Mouse (Mus musculus) frontal cortex, postnatal 14 days (tissue): ENCODE data around the gene Pcnx3.
"Not testable (repeated sequence)": the region's sequence is repeated elsewhere in the genome, so short reads cannot be mapped to it uniquely, and the experiment has no call there.

Source experiments
- DNase-seq, 2 experiments: peaks; one replicate each; pipeline ENCODE4 v3.0.0; 2022; ENCODE audit warnings: low spot score in 2 of 2

Gene Pcnx3

GRCm38 (mm10) chr19:5713255-5713654 is 24.5 kb upstream of the Pcnx3 start:
- DNase-seq, result no peak

GRCm38 (mm10) chr19:5711907-5712460 is 23.3 kb upstream of the Pcnx3 start:
- DNase-seq, result no peak

GRCm38 (mm10) chr19:5711218-5711617 is 22.5 kb upstream of the Pcnx3 start:
- DNase-seq, result no peak

- no peak for DNase-seq
Measured at GRCm38 (mm10) chr19:5710581-5710980, 21.9 kb upstream of the Pcnx3 start.

- no peak for DNase-seq
Measured at GRCm38 (mm10) chr19:5710068-5710467, 21.4 kb upstream of the Pcnx3 start.

- DNase-seq, result no peak
Measured at GRCm38 (mm10) chr19:5704801-5705571, 16.3 kb upstream of the Pcnx3 start.

- DNase-seq, result no peak
Measured at GRCm38 (mm10) chr19:5704163-5704800, 15.6 kb upstream of the Pcnx3 start, which contains the start of gene Kcnk7. Kcnk7 (plus strand) TSS chr19:5704367.

- DNase-seq, result no peak
Measured at GRCm38 (mm10) chr19:5695849-5696462, 7.2 kb upstream of the Pcnx3 start.

GRCm38 (mm10) chr19:5693801-5694200 is 5.1 kb upstream of the Pcnx3 start:
- DNase-seq, result no peak

GRCm38 (mm10) chr19:5692913-5693396 is 4.2 kb upstream of the Pcnx3 start:
- no peak for DNase-seq

GRCm38 (mm10) chr19:5692086-5692912 is 3.6 kb upstream of the Pcnx3 start:
- DNase-seq, result no peak

- DNase-seq, result no peak
Measured at GRCm38 (mm10) chr19:5691601-5692000, 2.9 kb upstream of the Pcnx3 start.

- DNase-seq, result no peak
Measured at GRCm38 (mm10) chr19:5690343-5690735, 1.6 kb upstream of the Pcnx3 start.

GRCm38 (mm10) chr19:5689565-5690342 is 1.0 kb upstream of the Pcnx3 start:
- peak; percentile 58 to 61 for DNase-seq

- DNase-seq, result no peak
Measured at GRCm38 (mm10) chr19:5689088-5689428, 350 bp upstream of the Pcnx3 start.

GRCm38 (mm10) chr19:5687738-5688137 is 970 bp downstream of the Pcnx3 start:
- no peak for DNase-seq

- not testable (repeated sequence) for DNase-seq
Measured at GRCm38 (mm10) chr19:5686954-5687353, 1.8 kb downstream of the Pcnx3 start.

- no peak for DNase-seq
Measured at GRCm38 (mm10) chr19:5686437-5686836, 2.3 kb downstream of the Pcnx3 start.

- DNase-seq, result no peak
Measured at GRCm38 (mm10) chr19:5685861-5686260, 2.8 kb downstream of the Pcnx3 start.

- no peak for DNase-seq
Measured at GRCm38 (mm10) chr19:5685431-5685830, 3.3 kb downstream of the Pcnx3 start.

GRCm38 (mm10) chr19:5684985-5685384 is 3.7 kb downstream of the Pcnx3 start:
- no peak for DNase-seq
